Mouse (Mus musculus) heart, adult 2 months (tissue): ENCODE results near the gene Fgfr2.

ENCODE experiments used
- CTCF ChIP-seq: fragments of 200-600 bp; IDR thresholded peaks from 2 replicates; pipeline ENCODE4 v1.8.1; 2022; ENCODE audit warnings: antibody characterized with exemption, mild to moderate bottlenecking, moderate library complexity
- EP300 ChIP-seq: fragments of 200-500 bp; IDR thresholded peaks from 2 replicates; pipeline ENCODE4 v1.6.1; 2011; ENCODE audit warnings: low read depth, low read length, control low read depth; ENCODE audit not compliant: insufficient read depth
- POLR2A ChIP-seq: fragments of 200-500 bp; IDR thresholded peaks from 2 replicates; pipeline ENCODE4 v1.6.1; 2011; ENCODE audit warnings: mild to moderate bottlenecking, low read depth, low read length, control low read depth; ENCODE audit not compliant: insufficient read depth

- TF ChIP-seq POLR2A: no peak
- no peak for TF ChIP-seq CTCF
- TF ChIP-seq EP300: no peak
These were observed 794.5 kb downstream of the Fgfr2 start for GRCm38 (mm10) chr7:132328648-132329047.
